ENCODE assay signal across 9 mouse cellular contexts in the genomic region with DNA sequence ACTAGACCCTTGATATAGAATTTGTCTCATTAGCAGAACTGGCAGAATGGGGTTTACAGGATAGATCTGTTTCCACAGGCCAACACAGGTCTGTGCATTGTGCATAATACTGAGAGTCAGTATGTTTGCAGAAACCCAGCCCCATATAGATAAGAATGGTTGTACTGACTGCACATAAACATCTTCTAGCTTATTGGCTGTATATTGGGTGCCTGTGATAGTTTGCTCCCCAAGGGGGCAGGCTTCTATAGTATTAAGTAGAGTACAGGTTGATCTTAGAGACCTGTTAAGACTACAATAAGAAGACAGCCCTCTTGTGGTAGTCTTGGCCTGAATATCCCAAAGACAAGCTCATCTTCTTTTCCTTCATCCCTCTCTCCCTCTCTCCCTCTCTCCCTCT.
A peak's percentile ranks its signal among the peaks of the same experiment; 100 is the strongest.
DNase-seq lines count a peak whose midpoint lies in the region; ATAC-seq and TF ChIP-seq lines count a peak whose summit lies in the region.
"Had no signal": no experiment of that assay in that cellular context is flagged by ENCODE, and none has a peak within 500 bp of the region (broad histone marks: within the 10 kb centered on the region; RNA-seq: fewer than 3 reads in every experiment).

No protein-coding gene starts in this region.

- H3K9me3 ChIP-seq in heart, postnatal 0 days (replicated peaks; ENCODE audit: control insufficient read depth, low read length): no peaks in the 10 kb centered on the region
- no peaks in the 10 kb centered on the region for H3K9me3 ChIP-seq in heart, embryonic 11.5 days (replicated peaks; ENCODE audit: control insufficient read depth, low read length)
- no peaks in the 10 kb centered on the region for H3K9me3 ChIP-seq in midbrain, embryonic 15.5 days

- no peak overlapping the region for H3K4me2 ChIP-seq in heart, postnatal 0 days (ENCODE audit: low read depth, low read length)
- no peak overlapping the region for H3K4me2 ChIP-seq in heart, embryonic 11.5 days
- H3K4me2 ChIP-seq in midbrain, embryonic 15.5 days: no peak overlapping the region

- H3K36me3 ChIP-seq in heart, postnatal 0 days (replicated peaks; ENCODE audit: control insufficient read depth, insufficient read depth, low read length): no peaks in the 10 kb centered on the region
- H3K36me3 ChIP-seq in heart, embryonic 11.5 days (ENCODE audit: control insufficient read depth, insufficient read depth, low read length): no peaks in the 10 kb centered on the region
- no peaks in the 10 kb centered on the region for H3K36me3 ChIP-seq in spleen, adult 2 months (ENCODE audit: control insufficient read depth, insufficient read depth, low read length)
- H3K36me3 ChIP-seq in midbrain, embryonic 15.5 days (replicated peaks): no peaks in the 10 kb centered on the region

- no peak overlapping the region for H3K9ac ChIP-seq in heart, postnatal 0 days (replicated peaks; ENCODE audit: low read depth, low read length)
- no peak overlapping the region for H3K9ac ChIP-seq in heart, embryonic 11.5 days (ENCODE audit: low read depth, low read length)
- no peak overlapping the region for H3K9ac ChIP-seq in midbrain, embryonic 15.5 days

- no peaks in the 10 kb centered on the region for H3K27me3 ChIP-seq in heart, postnatal 0 days (ENCODE audit: control insufficient read depth, insufficient read depth, low read length)
- H3K27me3 ChIP-seq in heart, embryonic 11.5 days (ENCODE audit: control insufficient read depth, insufficient read depth, low read length): no peaks in the 10 kb centered on the region
- H3K27me3 ChIP-seq in spleen, adult 2 months (ENCODE audit: control insufficient read depth, insufficient read depth, low read length): no peaks in the 10 kb centered on the region
- no peaks in the 10 kb centered on the region for H3K27me3 ChIP-seq in midbrain, embryonic 15.5 days (replicated peaks)

- DNase-seq in heart, postnatal 0 days (ENCODE audit: low spot score): no peak
- DNase-seq in spleen, adult 2 months (ENCODE audit: low read depth in 1 of 2, low spot score in 2 of 2): peak; percentile 3 to 4
- no peak for DNase-seq in spleen, postnatal 14 days (ENCODE audit: low spot score in 2 of 2)
- DNase-seq in thymus, postnatal 4 days: peak; percentile 61
- DNase-seq in cerebellum, adult 9-11 months: no peak

- no peak for TF ChIP-seq POLR2A in spleen, adult 2 months (IDR thresholded peaks at IDR 0.05; ENCODE audit: low read depth, low read length)

- no peak overlapping the region for H3K27ac ChIP-seq in heart, postnatal 0 days (ENCODE audit: low read depth)
- no peak overlapping the region for H3K27ac ChIP-seq in heart, embryonic 11.5 days (ENCODE audit: low read depth, low read length)
- no peak overlapping the region for H3K27ac ChIP-seq in spleen, adult 2 months (ENCODE audit: insufficient read depth, low read length)
- no peak overlapping the region for H3K27ac ChIP-seq in midbrain, embryonic 15.5 days
- H3K27ac ChIP-seq: macrophage had no signal

- ATAC-seq in heart, postnatal 0 days (ENCODE audit: insufficient read depth, low read depth): no peak
- ATAC-seq in heart, embryonic 11.5 days (replicated peaks; ENCODE audit: insufficient number of reproducible peaks, low FRiP score, low TSS enrichment): no peak
- ATAC-seq in megakaryocyte, adult 5-6 weeks (ENCODE audit: poor library complexity, severe bottlenecking): peak; percentile 58
- no peak for ATAC-seq in midbrain, embryonic 15.5 days (replicated peaks)

- TF ChIP-seq CTCF in heart, postnatal 0 days (IDR thresholded peaks at IDR 0.05; ENCODE audit: low read depth): 0 out of 2 replicates have a peak, but pooled peaks have one; percentile 1
- no peak for TF ChIP-seq CTCF in spleen, adult 2 months (IDR thresholded peaks at IDR 0.05; ENCODE audit: extremely low read depth, insufficient read depth, insufficient read length, insufficient replicate concordance)

- no peaks in the 10 kb centered on the region for H3K4me1 ChIP-seq in heart, postnatal 0 days (ENCODE audit: control insufficient read depth, insufficient read depth)
- H3K4me1 ChIP-seq in heart, embryonic 11.5 days (ENCODE audit: control insufficient read depth, insufficient read depth, low read length): no peaks in the 10 kb centered on the region
- H3K4me1 ChIP-seq in spleen, adult 2 months (ENCODE audit: control insufficient read depth, insufficient read depth, insufficient read length): no peaks in the 10 kb centered on the region
- H3K4me1 ChIP-seq in midbrain, embryonic 15.5 days: no peaks in the 10 kb centered on the region

- H3K4me3 ChIP-seq in heart, postnatal 0 days (ENCODE audit: low read depth, low read length): no peak overlapping the region
- H3K4me3 ChIP-seq in heart, embryonic 11.5 days (ENCODE audit: low read depth, low read length): no peak overlapping the region
- no peak overlapping the region for H3K4me3 ChIP-seq in spleen, adult 2 months (ENCODE audit: extremely low read depth, insufficient read depth, insufficient read length)
- no peak overlapping the region for H3K4me3 ChIP-seq in midbrain, embryonic 15.5 days

- TF ChIP-seq EP300 in heart, postnatal 0 days (IDR thresholded peaks at IDR 0.05; ENCODE audit: low read depth): no peak

Comparison
In these comparisons a context has a peak if more than half of its experiments do, and no peak if none do; other contexts are left out.
1. DNase-seq: peak in spleen, adult 2 months (2 of 2) and thymus, postnatal 4 days (single experiment); none in heart, postnatal 0 days (single experiment), spleen, postnatal 14 days (0 of 2) and cerebellum, adult 9-11 months (single experiment).